Mouse (Mus musculus) myocyte (in vitro differentiated cells): Measurements from ENCODE around the gene Myo5a. TPM values are rescaled to one million over a fixed set of nuclear protein-coding genes. Genes with fewer than 3 reads are reported as not detected.

Source experiments
- H3K27me3 ChIP-seq: one replicate; pipeline ENCODE4 v1.6.1; 2011; ENCODE audit not compliant: control insufficient read depth, insufficient read depth, insufficient read length
- H3K36me3 ChIP-seq: one replicate; pipeline ENCODE4 v1.6.1; 2011; ENCODE audit not compliant: control insufficient read depth, insufficient read depth
- H3K4me2 ChIP-seq: one replicate; pipeline ENCODE4 v1.6.1; 2011; ENCODE audit warnings: low read depth, control low read depth
- H3K4me3 ChIP-seq: one replicate; pipeline ENCODE4 v1.5.1; 2011; ENCODE audit warnings: mild to moderate bottlenecking, control low read depth, moderate library complexity
- H3K79me2 ChIP-seq: one replicate; pipeline ENCODE4 v1.6.1; 2011; ENCODE audit not compliant: control insufficient read depth, insufficient read depth
- H3ac ChIP-seq: one replicate; pipeline ENCODE4 v1.6.1; 2011; ENCODE audit not compliant: control insufficient read depth, insufficient read length
- CEBPB ChIP-seq: IDR thresholded peaks from 2 replicates; pipeline ENCODE4 v1.6.1; 2011; ENCODE audit warnings: mild to moderate bottlenecking, moderate library complexity; ENCODE audit not compliant: poor library complexity, insufficient read depth, severe bottlenecking
- E2F4 ChIP-seq: IDR thresholded peaks from one replicate; pipeline ENCODE4 v1.6.1; 2011; ENCODE audit warnings: mild to moderate bottlenecking, control low read depth, moderate library complexity; ENCODE audit not compliant: insufficient read depth
- MAX ChIP-seq: IDR thresholded peaks from one replicate; pipeline ENCODE4 v1.6.1; 2011; ENCODE audit warnings: low read depth, mild to moderate bottlenecking, control low read depth
- MYOD1 ChIP-seq, 3 experiments: IDR thresholded peaks; one replicate each; pipeline ENCODE4 v1.6.1; 2011; ENCODE audit warnings: control low read depth in 2 of 3, low read depth in 2 of 3, mild to moderate bottlenecking in 2 of 3, moderate library complexity in 1 of 3; ENCODE audit not compliant: insufficient read length in 2 of 3, control insufficient read depth in 1 of 3
- MYOG ChIP-seq, 3 experiments: IDR thresholded peaks; one replicate each; pipeline ENCODE4 v1.6.1; 2011; ENCODE audit warnings: control low read depth in 2 of 3, low read depth in 2 of 3, mild to moderate bottlenecking in 2 of 3; ENCODE audit not compliant: insufficient read length in 2 of 3, control insufficient read depth in 1 of 3, insufficient read depth in 1 of 3
- POLR2A ChIP-seq: IDR thresholded peaks from one replicate; pipeline ENCODE4 v1.6.1; 2011; ENCODE audit warnings: low read depth, mild to moderate bottlenecking, control low read depth, moderate library complexity; ENCODE audit not compliant: insufficient read length
- POLR2AphosphoS2 ChIP-seq: IDR thresholded peaks from one replicate; pipeline ENCODE4 v1.6.1; 2011; ENCODE audit warnings: low read depth, control low read depth; ENCODE audit not compliant: insufficient read length
- REST ChIP-seq: IDR thresholded peaks from one replicate; pipeline ENCODE4 v1.6.1; 2011; ENCODE audit warnings: mild to moderate bottlenecking, control low read depth, moderate library complexity; ENCODE audit not compliant: insufficient read depth, insufficient read length
- SRF ChIP-seq: IDR thresholded peaks from one replicate; pipeline ENCODE4 v1.6.1; 2011; ENCODE audit warnings: low read depth; ENCODE audit not compliant: control insufficient read depth, insufficient read length
- TCF12 ChIP-seq: IDR thresholded peaks from one replicate; pipeline ENCODE4 v1.6.1; 2011; ENCODE audit warnings: mild to moderate bottlenecking, control low read depth; ENCODE audit not compliant: poor library complexity, insufficient read depth, severe bottlenecking
- TCF3 ChIP-seq: IDR thresholded peaks from one replicate; pipeline ENCODE4 v1.6.1; 2011; ENCODE audit warnings: low read depth, control low read depth; ENCODE audit not compliant: insufficient read length
- USF1 ChIP-seq: IDR thresholded peaks from one replicate; pipeline ENCODE4 v1.6.1; 2011; ENCODE audit warnings: low read depth, mild to moderate bottlenecking, control low read depth, moderate library complexity
- polyA plus RNA-seq: library from polyadenylated mRNA; unstranded; fragments of >200 nt; fragmentation: generic; extraction: Trizol; gene quantifications from one replicate; pipeline ENCODE4 v1.2.1, GENCODE M21; 2012; ENCODE audit warnings: missing spikeins

Gene Myo5a
- polyA plus RNA-seq, 1 experiment: 15.4 TPM

GRCm38 (mm10) chr9:75087823-75088222 lies 17.0 kb downstream of the Myo5a start:
- Histone ChIP-seq H3K27me3 (no peaks in the 10 kb centered on the region), H3K4me3 (no peak overlapping the region), H3K79me2 (peaks cover 65% of the 10 kb centered on the region), H3ac (no peak overlapping the region), H3K36me3 (no peaks in the 10 kb centered on the region), H3K4me2 (peak overlapping the region; percentile 58)
- TF ChIP-seq MYOD1 (IDR thresholded peaks at IDR 0.05; ENCODE audit: control insufficient read depth in 1 of 3, insufficient read length in 2 of 3, low read depth in 2 of 3): peak in 2 of 3 experiments; percentile 43 to 64
- TF ChIP-seq REST: no peak
- TF ChIP-seq POLR2A: no peak
- peak in 2 of 3 experiments; percentile 49 to 59 for TF ChIP-seq MYOG (IDR thresholded peaks at IDR 0.05; ENCODE audit: control insufficient read depth in 1 of 3, insufficient read depth in 1 of 3, insufficient read length in 2 of 3, low read depth in 2 of 3)

GRCm38 (mm10) chr9:75089285-75089684 lies 18.5 kb downstream of the Myo5a start:
- no peaks in the 10 kb centered on the region for H3K27me3 ChIP-seq
- TF ChIP-seq TCF3 (no peak), TCF12 (no peak), POLR2AphosphoS2 (no peak), POLR2A (no peak), E2F4 (no peak), REST (no peak), USF1 (no peak), MYOD1 (IDR thresholded peaks at IDR 0.05; ENCODE audit: control insufficient read depth in 1 of 3, insufficient read length in 2 of 3, low read depth in 2 of 3) (no peak), MAX (no peak), SRF (no peak), MYOG (IDR thresholded peaks at IDR 0.05; ENCODE audit: control insufficient read depth in 1 of 3, insufficient read depth in 1 of 3, insufficient read length in 2 of 3, low read depth in 2 of 3) (no peak), CEBPB (no peak)
- no peak overlapping the region for H3K4me2 ChIP-seq
- H3K79me2 ChIP-seq: peaks cover 66% of the 10 kb centered on the region
- no peak overlapping the region for H3ac ChIP-seq
- no peak overlapping the region for H3K4me3 ChIP-seq
- no peaks in the 10 kb centered on the region for H3K36me3 ChIP-seq

GRCm38 (mm10) chr9:75092134-75092533 lies 21.3 kb downstream of the Myo5a start:
- H3K4me2 ChIP-seq: peak overlapping the region; percentile 27
- no peaks in the 10 kb centered on the region for H3K27me3 ChIP-seq
- peaks cover 62% of the 10 kb centered on the region for H3K79me2 ChIP-seq
- H3K4me3 ChIP-seq: no peak overlapping the region
- TF ChIP-seq MYOG (IDR thresholded peaks at IDR 0.05; ENCODE audit: control insufficient read depth in 1 of 3, insufficient read depth in 1 of 3, insufficient read length in 2 of 3, low read depth in 2 of 3): no peak
- TF ChIP-seq TCF3: no peak
- TF ChIP-seq CEBPB: 0 out of 2 replicates have a peak, but pooled peaks have one; percentile 38
- H3K36me3 ChIP-seq: no peaks in the 10 kb centered on the region
- H3ac ChIP-seq: no peak overlapping the region

DNA sequence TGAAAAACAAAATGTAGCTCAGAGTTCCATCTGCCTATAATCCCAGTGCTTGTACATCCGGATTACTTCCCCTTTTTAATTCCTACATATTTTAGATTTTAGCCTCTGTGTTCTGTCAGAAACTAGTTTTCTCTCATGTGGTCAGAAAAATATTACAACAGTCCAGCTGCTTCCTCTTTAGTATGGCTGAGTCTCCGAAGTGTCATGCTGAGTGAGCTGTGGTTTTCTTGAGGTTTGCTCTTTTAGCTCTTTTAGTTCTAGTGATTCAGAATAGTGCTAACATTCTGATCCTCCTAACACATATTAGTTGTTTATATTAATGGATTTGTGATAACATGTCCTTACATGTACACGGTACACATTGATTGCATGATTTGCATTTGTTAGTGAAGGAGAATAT lies 23.9 kb downstream of the Myo5a start:
- Histone ChIP-seq H3K4me3 (no peak overlapping the region), H3K4me2 (peak overlapping the region; percentile 46), H3K36me3 (no peaks in the 10 kb centered on the region), H3K79me2 (peaks cover 69% of the 10 kb centered on the region), H3K27me3 (no peaks in the 10 kb centered on the region), H3ac (no peak overlapping the region)
- no peak for TF ChIP-seq POLR2A
- no peak for TF ChIP-seq SRF
- no peak for TF ChIP-seq MAX
- no peak for TF ChIP-seq CEBPB
- TF ChIP-seq MYOG (IDR thresholded peaks at IDR 0.05; ENCODE audit: control insufficient read depth in 1 of 3, insufficient read depth in 1 of 3, insufficient read length in 2 of 3, low read depth in 2 of 3): no peak

GRCm38 (mm10) chr9:75098937-75099336 lies 28.1 kb downstream of the Myo5a start:
- H3K4me3 ChIP-seq: no peak overlapping the region
- no peak overlapping the region for H3K4me2 ChIP-seq
- H3ac ChIP-seq: no peak overlapping the region
- TF ChIP-seq E2F4 (no peak), USF1 (no peak), SRF (no peak), MYOG (IDR thresholded peaks at IDR 0.05; ENCODE audit: control insufficient read depth in 1 of 3, insufficient read depth in 1 of 3, insufficient read length in 2 of 3, low read depth in 2 of 3) (no peak), POLR2AphosphoS2 (no peak), REST (no peak)
- no peaks in the 10 kb centered on the region for H3K36me3 ChIP-seq
- no peaks in the 10 kb centered on the region for H3K27me3 ChIP-seq
- peaks cover 43% of the 10 kb centered on the region for H3K79me2 ChIP-seq

DNA sequence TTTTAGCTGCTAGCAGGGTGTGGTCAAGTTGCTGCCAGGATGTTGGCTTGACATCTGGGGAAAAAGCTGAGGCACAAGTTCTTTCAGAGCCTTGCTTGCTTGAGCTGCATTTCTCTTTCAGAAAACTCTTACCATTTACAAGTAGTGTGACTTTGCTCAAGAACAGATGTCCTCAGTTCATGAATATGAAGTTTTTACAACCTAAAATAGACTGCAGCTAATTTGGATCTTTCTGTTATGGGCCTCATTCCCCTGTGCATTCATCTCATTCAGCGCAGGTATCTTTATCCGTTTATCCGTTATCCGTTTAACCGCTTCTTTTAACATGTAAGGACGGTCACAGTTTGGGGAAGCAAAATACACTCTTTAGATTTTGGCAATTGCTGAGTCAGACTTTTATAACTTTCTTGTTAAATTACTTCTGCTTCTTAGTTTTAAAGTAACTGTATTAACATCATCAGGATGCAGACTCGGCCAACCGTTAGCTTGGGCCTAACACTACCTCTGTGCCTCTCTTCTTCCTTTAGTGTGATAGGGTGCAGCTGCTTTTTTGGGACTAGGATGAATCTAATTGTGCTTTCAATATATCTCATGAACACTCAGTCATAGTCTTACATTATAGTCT lies 29.5 kb downstream of the Myo5a start:
- no peaks in the 10 kb centered on the region for H3K27me3 ChIP-seq
- TF ChIP-seq REST (no peak), USF1 (no peak), POLR2AphosphoS2 (no peak), MAX (no peak)

More for the DNA sequence above, 29.5 kb downstream of the Myo5a start:
- Histone ChIP-seq H3ac (no peak overlapping the region), H3K4me3 (no peak overlapping the region), H3K36me3 (no peaks in the 10 kb centered on the region), H3K4me2 (no peak overlapping the region), H3K79me2 (peaks cover 41% of the 10 kb centered on the region)
